Mouse (Mus musculus) neutrophil, adult 65 days (primary cell): ENCODE data around the gene Zfp367. TPM values are rescaled to one million over a fixed set of nuclear protein-coding genes. Genes with fewer than 3 reads are reported as not detected.

Experiments
- total RNA-seq: library from RNA; stranded (reverse); gene quantifications from 2 replicates; pipeline ENCODE4 v1.2.4, GENCODE M21; 2023

Zfp367 gene
- 49.3 and 66.4 TPM in 2 replicates for total RNA-seq

DNA sequence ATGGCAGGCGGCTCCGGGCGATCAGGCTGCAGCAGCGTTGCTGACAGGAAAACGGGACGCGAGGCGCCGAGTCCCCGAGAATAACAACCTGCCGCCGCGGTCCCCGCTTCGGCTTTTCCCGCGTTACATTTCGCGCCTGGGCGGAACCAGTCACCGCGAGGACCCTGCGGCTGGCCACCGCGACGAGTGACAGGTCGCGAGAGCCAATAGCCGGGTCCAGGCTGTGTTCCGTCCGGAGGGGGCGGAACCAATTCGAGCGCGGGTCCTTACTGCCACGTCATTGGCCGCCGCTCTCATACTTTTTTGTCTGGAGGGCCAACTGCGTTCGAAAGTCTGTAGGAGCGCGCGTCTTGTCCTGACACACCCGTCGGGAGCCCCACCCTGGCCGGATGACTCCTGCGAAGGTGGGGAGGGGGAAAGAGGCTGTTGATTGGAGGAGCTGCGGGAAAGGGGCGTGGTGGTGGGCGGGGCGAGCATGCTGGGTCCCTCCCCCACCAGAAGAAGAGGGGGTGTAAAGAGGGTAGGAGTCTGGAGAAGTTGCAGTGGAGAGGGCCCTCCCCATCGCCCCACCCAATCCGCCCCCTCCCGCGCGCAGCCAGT is at the start of gene Zfp367:
Gene Zfp367 (minus strand): TSS at position 120 of the 600 bp plus-strand sequence.

GRCm38 (mm10) chr13:64161548-64161915 is 8.5 kb upstream of the Zfp367 start, which contains the start of gene Habp4:
Habp4 (plus strand) TSS chr13:64161824.

DNA sequence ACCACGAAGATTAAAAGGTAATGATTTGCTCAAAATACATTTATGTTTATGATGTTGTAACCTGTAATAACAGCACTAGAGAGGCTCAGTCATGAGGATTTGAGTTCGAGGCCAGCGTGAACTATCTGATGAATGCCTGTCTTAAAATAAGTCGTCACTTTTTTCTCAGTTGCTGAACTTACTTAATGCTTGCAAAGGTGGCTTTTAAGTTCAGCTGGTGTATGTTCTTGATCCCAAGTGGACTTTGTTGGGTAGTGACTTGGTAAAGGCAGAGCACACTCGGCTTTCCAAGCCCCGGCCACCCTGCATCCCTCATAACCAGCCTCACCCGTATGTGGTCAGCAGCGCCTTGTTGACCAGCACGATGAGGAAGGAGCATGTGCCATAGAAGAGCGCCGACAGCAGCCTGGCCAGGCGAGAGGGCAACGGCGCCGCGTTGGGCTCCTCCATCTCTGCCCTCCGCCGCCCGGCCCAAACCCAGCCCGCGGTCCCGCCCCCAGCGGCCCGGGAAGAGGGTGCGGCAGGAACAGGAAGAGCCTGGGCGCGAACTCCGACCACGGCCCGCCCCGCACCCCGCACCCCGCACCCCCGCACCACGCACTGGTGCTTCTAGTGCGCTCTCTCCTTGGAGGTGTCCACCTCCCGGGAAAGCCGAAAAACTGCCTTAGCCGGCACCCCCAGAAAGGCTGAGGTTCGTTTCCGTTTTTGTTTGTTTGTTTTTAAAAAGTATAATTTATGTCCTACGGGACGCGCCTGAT is 24.0 kb downstream of the Zfp367 start, which contains the start of gene Slc35d2:
Gene Slc35d2 (minus strand): TSS at position 511 of the 758 bp plus-strand sequence.

GRCm38 (mm10) chr13:64089130-64089529 is 63.9 kb downstream of the Zfp367 start, which contains the start of gene Hsd17b3:
Hsd17b3 (minus strand) TSS chr13:64089230.

Other genes with a start within 250 kb of the Zfp367 start
- gene Hsd17b3, start 64.0 kb downstream of the Zfp367 start, total RNA-seq: not detected in 2 replicates
- gene Slc35d2, start 23.8 kb downstream of the Zfp367 start, total RNA-seq: 22.2 and 22.7 TPM in 2 replicates
- 1.6 and 2.2 TPM in 2 replicates for gene Habp4, start 8.6 kb upstream of the Zfp367 start, total RNA-seq
- 2.4 and 3.1 TPM in 2 replicates for gene Cdc14b, start 122.1 kb upstream of the Zfp367 start, total RNA-seq
- gene Aaed1, start 159.5 kb upstream of the Zfp367 start, total RNA-seq: 28.1 and 29.5 TPM in 2 replicates
- gene Ctsl, start 217.7 kb upstream of the Zfp367 start, total RNA-seq: 93.4 and 110 TPM in 2 replicates